Mouse (Mus musculus): ENCODE data around the gene Sptb.

- TF ChIP-seq POLR2A (IDR thresholded peaks at IDR 0.05; ENCODE audit: low read depth, low read length), result no peak
- TF ChIP-seq CTCF (IDR thresholded peaks at IDR 0.05; ENCODE audit: extremely low read depth, insufficient read depth, insufficient read length, insufficient replicate concordance), result no peak
Observed at GRCm38 (mm10) chr12:76574815-76575214, 135.5 kb downstream of the Sptb start.

Measured in spleen, adult 2 months (tissue).